Mouse (Mus musculus): ENCODE data around the gene Herpud1. TPM values are rescaled to one million over a fixed set of nuclear protein-coding genes. Genes with fewer than 3 reads are reported as not detected.
A peak's percentile ranks its signal among the peaks of the same experiment; 100 is the strongest.
"Not testable (repeated sequence)": the region's sequence is repeated elsewhere in the genome, so short reads cannot be mapped to it uniquely, and the experiment has no call there.

Gene Herpud1
- total RNA-seq, 2 experiments from 2014 or later, result 55.1 to 75.2 TPM

GRCm38 (mm10) chr8:94395851-94396540 lies 9.8 kb downstream of the Herpud1 start:
- DNase-seq, result no peak
- intact Hi-C loops (cut with DNase I; ENCODE audit: low total_unique reads), result loop anchor here (5.0 kb wide), 1 partner anchor 54 kb away; no protein-coding TSS in a partner anchor

- intact Hi-C loops (cut with DNase I; ENCODE audit: low total_unique reads), result loop anchor here (5.0 kb wide), 1 partner anchor 55 kb away; no protein-coding TSS in a partner anchor
- DNase-seq, result peak; percentile 49
Observed at GRCm38 (mm10) chr8:94396964-94397657, 10.9 kb downstream of the Herpud1 start.

- intact Hi-C loops (cut with DNase I; ENCODE audit: low total_unique reads), result loop anchor here (5.0 kb wide), 1 partner anchor 56 kb away; no protein-coding TSS in a partner anchor
- no peak for DNase-seq
Observed at GRCm38 (mm10) chr8:94398587-94398986, 12.3 kb downstream of the Herpud1 start.

GRCm38 (mm10) chr8:94399361-94399953 lies 13.2 kb downstream of the Herpud1 start:
- no peak for DNase-seq
- intact Hi-C loops (cut with DNase I; ENCODE audit: low total_unique reads), result loop anchor here (5.0 kb wide), 1 partner anchor 57 kb away; no protein-coding TSS in a partner anchor

- intact Hi-C loops (cut with DNase I; ENCODE audit: low total_unique reads), result loop anchor here (5.0 kb wide), 1 partner anchor 58 kb away; no protein-coding TSS in a partner anchor
- not testable (repeated sequence) for DNase-seq
Observed at GRCm38 (mm10) chr8:94399957-94400356, 13.7 kb downstream of the Herpud1 start.

GRCm38 (mm10) chr8:94408443-94409080 lies 22.3 kb downstream of the Herpud1 start:
- DNase-seq, result no peak
- intact Hi-C loops (cut with DNase I; ENCODE audit: low total_unique reads), result no loop called here

- DNase-seq, result no peak
- intact Hi-C loops (cut with DNase I; ENCODE audit: low total_unique reads), result no loop called here
Observed at GRCm38 (mm10) chr8:94409523-94409922, 23.3 kb downstream of the Herpud1 start.

GRCm38 (mm10) chr8:94412518-94412917 lies 26.3 kb downstream of the Herpud1 start:
- intact Hi-C loops (cut with DNase I; ENCODE audit: low total_unique reads), result no loop called here
- no peak for DNase-seq

- DNase-seq, result no peak
- intact Hi-C loops (cut with DNase I; ENCODE audit: low total_unique reads), result no loop called here
Observed at GRCm38 (mm10) chr8:94413509-94413908, 27.3 kb downstream of the Herpud1 start.

- DNase-seq, result peak; percentile 15
- intact Hi-C loops (cut with DNase I; ENCODE audit: low total_unique reads), result no loop called here
Observed at GRCm38 (mm10) chr8:94415218-94415617, 29.0 kb downstream of the Herpud1 start.

GRCm38 (mm10) chr8:94418017-94418416 lies 31.8 kb downstream of the Herpud1 start:
- intact Hi-C loops (cut with DNase I; ENCODE audit: low total_unique reads), result no loop called here
- DNase-seq, result no peak

- intact Hi-C loops (cut with DNase I; ENCODE audit: low total_unique reads), result no loop called here
- no peak for DNase-seq
Observed at GRCm38 (mm10) chr8:94422270-94422669, 36.0 kb downstream of the Herpud1 start.

- no peak for DNase-seq
- intact Hi-C loops (cut with DNase I; ENCODE audit: low total_unique reads), result no loop called here
Observed at GRCm38 (mm10) chr8:94427953-94428352, 41.7 kb downstream of the Herpud1 start.

- DNase-seq, result no peak
- intact Hi-C loops (cut with DNase I; ENCODE audit: low total_unique reads), result no loop called here
Observed at GRCm38 (mm10) chr8:94428420-94428819, 42.2 kb downstream of the Herpud1 start.

GRCm38 (mm10) chr8:94429376-94429775 lies 43.1 kb downstream of the Herpud1 start:
- DNase-seq, result no peak
- intact Hi-C loops (cut with DNase I; ENCODE audit: low total_unique reads), result no loop called here

- DNase-seq, result no peak
- intact Hi-C loops (cut with DNase I; ENCODE audit: low total_unique reads), result no loop called here
Observed at GRCm38 (mm10) chr8:94432212-94432611, 46.0 kb downstream of the Herpud1 start.

GRCm38 (mm10) chr8:94433981-94434466 lies 47.8 kb downstream of the Herpud1 start, which contains the start of gene Nlrc5:
Gene Nlrc5 (plus strand): TSS chr8:94434356.
- DNase-seq, result peak; percentile 65
- intact Hi-C loops (cut with DNase I; ENCODE audit: low total_unique reads), result no loop called here

GRCm38 (mm10) chr8:94434958-94435357 lies 48.7 kb downstream of the Herpud1 start:
- intact Hi-C loops (cut with DNase I; ENCODE audit: low total_unique reads), result no loop called here
- no peak for DNase-seq

- no peak for DNase-seq
- intact Hi-C loops (cut with DNase I; ENCODE audit: low total_unique reads), result no loop called here
Observed at GRCm38 (mm10) chr8:94435397-94436111, 49.3 kb downstream of the Herpud1 start.

Data from gastrocnemius, postnatal 14 days (tissue).